Mouse (Mus musculus) ES-E14 (cell line): ENCODE results near the gene Mmgt2.

Source experiments
- CHD2 ChIP-seq: IDR thresholded peaks from 2 replicates; pipeline ENCODE4 v1.6.1; 2014; ENCODE audit warnings: mild to moderate bottlenecking, low read depth, low read length, inconsistent platforms
- HCFC1 ChIP-seq: IDR thresholded peaks from 2 replicates; pipeline ENCODE4 v1.6.1; 2012; ENCODE audit warnings: low read length, inconsistent platforms, borderline replicate concordance; ENCODE audit not compliant: insufficient read depth
- MAFK ChIP-seq: IDR thresholded peaks from 2 replicates; pipeline ENCODE4 v1.6.1; 2014; ENCODE audit warnings: mild to moderate bottlenecking, low read depth, low read length, inconsistent platforms; ENCODE audit not compliant: insufficient read depth
- ZC3H11A ChIP-seq: IDR thresholded peaks from 2 replicates; pipeline ENCODE4 v1.6.1; 2012; ENCODE audit warnings: low read depth, mild to moderate bottlenecking, inconsistent platforms, low read length, borderline replicate concordance
- ZNF384 ChIP-seq: IDR thresholded peaks from 2 replicates; pipeline ENCODE4 v1.6.1; 2012; ENCODE audit warnings: low read depth, low read length, inconsistent platforms

- TF ChIP-seq ZC3H11A: no peak
- TF ChIP-seq CHD2: no peak
- no peak for TF ChIP-seq MAFK
- TF ChIP-seq HCFC1: no peak
- TF ChIP-seq ZNF384: no peak
Measured at GRCm38 (mm10) chr11:62640378-62640777, 8.1 kb upstream of the Mmgt2 start.
